Mouse (Mus musculus): ENCODE data around the gene Foxp1.

The Foxp1 gene

GRCm38 (mm10) chr6:99026040-99026439 lies 496.5 kb downstream of the Foxp1 start:
- no peak for DNase-seq (ENCODE audit: low spot score in 2 of 2)

GRCm38 (mm10) chr6:99024588-99024987 lies 497.9 kb downstream of the Foxp1 start:
- no peak for DNase-seq (ENCODE audit: low spot score in 2 of 2)

DNA sequence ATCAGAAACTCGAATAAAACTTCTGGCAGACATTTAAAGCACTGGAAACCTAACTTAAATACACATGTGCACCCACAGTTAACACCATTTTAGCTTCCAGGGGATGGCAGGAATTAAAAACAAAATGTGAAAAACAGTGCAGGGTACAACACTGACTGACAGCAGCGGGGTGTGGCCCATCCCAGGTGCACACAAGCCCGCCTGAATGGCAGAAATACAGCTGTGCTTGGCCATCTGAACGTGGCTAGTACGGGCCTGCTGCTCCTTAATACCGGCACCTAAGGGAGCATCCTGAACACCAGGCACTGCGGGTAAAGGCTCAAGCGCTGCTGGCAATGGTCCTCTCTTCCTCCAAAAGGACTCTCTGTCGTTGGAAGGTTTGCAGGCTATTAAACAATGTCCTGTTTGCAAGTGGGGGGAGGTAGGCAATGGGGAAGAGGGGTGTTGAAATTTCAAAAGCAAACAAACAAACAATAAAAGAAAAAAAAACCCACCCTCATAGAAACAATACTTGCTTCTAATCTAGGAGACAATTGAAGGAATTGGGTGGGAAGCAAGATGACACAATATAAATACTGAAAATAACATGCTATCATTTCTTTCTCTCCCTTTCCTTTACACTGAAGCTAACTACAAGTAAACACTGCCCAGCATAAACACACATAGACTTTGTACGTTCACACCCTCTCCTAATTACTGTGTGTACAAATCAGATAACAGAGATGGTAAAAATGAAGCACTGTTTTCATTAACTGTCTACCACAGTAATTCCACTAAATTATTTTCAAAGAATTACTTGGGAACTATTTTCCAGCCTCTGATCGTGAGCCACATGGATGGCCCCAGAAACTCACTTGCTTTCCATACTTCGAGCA lies 501.7 kb downstream of the Foxp1 start:
- no peak for DNase-seq (ENCODE audit: low spot score in 2 of 2)

- no peak for DNase-seq (ENCODE audit: low spot score in 2 of 2)
Observed at GRCm38 (mm10) chr6:99019716-99020115, 502.8 kb downstream of the Foxp1 start.

DNA sequence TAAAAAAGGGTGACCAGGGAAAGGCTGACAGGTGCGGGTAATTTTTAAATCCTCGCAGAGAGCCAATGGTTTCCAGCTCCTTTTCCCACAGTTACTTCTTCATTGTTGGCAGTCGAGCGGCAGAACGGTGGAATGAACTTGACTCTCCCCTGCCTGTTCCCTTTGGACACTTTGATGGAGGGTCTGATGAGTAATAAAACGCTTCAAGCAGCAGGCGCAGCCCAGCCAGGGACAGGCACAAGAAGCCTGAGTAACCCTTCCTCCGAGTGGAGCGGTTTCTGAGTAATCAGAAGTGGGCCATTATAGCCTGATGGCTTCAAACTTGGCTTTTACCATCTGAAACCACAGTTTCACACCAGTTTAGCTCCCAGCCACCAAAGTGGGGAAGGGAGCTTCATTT lies 503.3 kb downstream of the Foxp1 start:
- DNase-seq (ENCODE audit: low spot score in 2 of 2): no peak

DNA sequence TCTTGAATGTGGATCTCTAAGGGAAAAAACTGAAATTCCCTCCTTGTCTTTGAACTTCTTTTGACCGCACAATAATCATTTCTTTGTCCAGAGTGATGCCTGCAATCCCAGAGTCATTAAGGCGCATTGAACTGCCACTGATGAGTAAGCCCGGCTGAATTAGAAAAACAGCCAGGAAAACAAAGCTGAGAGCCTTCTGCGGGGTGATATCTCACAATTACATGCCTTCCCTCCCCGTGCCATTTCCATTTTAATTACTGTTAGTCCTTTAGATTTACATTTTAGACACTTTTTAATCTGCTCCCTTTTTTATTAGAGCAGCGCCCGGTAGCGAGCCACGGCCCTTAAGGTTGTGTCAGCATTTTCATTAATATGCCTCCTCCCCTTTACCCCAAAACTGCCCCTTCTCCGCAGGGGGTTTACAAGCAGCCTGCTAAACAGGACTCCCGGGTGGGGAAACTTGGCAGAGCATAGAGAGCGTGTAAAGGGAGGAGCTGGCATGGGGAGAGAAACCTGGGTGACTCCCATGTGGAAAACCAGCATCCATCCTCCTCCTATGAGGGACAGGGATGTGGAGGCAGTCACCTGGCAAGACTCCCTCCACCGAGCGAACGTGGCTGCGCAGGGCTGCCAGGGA lies 508.5 kb downstream of the Foxp1 start:
- no peak for DNase-seq (ENCODE audit: low spot score in 2 of 2)

- DNase-seq (ENCODE audit: low spot score in 2 of 2): no peak
Observed at GRCm38 (mm10) chr6:99013119-99013865, 509.2 kb downstream of the Foxp1 start.

DNA sequence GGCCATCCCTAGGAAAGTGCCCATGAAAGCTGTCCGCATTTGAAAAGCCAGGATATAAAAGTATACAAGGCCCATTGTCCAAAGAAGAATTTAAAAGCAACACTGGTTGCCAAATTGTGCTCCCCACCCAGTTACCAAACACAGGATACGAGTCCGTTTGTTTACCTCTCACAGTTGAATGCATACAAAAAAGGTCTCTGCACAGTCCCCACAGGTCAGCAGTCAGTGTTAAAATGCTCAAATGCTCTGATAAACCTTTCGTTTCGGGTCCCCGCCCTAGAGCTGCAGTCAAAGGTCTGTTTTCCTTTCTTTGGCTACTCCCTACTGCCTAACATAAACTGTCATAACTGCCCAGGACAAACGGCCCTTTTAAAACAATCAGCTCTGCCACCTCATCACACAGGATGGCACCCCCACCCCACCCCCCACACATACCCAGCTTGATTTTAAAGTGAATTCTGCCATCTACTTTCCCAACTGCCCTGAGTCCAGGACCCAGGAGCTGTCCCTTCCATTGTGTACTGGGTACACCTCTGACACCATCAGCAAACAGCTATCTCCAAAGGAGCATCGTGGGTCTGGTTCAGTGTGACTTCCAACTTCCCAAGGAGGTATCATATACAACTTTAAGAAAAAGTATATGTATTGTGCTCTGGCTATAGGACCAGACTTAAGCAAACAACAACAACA lies 510.5 kb downstream of the Foxp1 start:
- DNase-seq (ENCODE audit: low spot score in 2 of 2): no peak

- DNase-seq (ENCODE audit: low spot score in 2 of 2): no peak
Observed at GRCm38 (mm10) chr6:99009771-99010170, 512.8 kb downstream of the Foxp1 start.

- DNase-seq (ENCODE audit: low spot score in 2 of 2): no peak
Observed at GRCm38 (mm10) chr6:99008565-99008964, 514.0 kb downstream of the Foxp1 start.

GRCm38 (mm10) chr6:99007542-99007941 lies 515.0 kb downstream of the Foxp1 start:
- no peak for DNase-seq (ENCODE audit: low spot score in 2 of 2)

GRCm38 (mm10) chr6:99004255-99004997 lies 518.1 kb downstream of the Foxp1 start:
- no peak for DNase-seq (ENCODE audit: low spot score in 2 of 2)

DNA sequence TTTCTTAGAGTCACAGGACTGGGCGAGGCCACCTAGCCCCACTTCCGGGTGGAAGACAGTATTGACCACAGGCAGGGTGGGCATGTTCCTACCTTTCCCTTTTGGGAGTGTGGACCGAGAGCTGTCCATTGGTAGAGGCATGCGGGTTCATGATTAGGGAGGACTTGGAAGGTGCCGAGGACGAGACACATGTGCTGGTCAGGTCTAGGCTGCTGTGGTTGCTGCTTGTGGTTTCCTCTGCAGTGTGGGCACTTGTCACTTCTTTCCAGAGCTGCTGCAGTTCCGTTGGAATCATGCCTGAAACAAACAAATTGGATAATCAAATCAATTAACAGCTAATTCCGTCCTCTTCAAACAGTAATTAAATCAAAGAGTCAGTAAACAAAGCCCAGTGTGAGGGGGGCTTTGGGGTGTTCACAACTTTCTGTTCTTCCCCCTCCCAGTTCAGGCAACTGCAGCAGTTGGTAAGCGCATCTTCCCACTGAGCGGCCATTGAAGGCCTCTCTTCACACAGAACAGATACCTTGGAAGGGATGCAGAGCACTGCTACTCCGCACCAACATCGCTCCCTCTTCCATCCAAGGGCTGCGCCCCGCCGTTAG lies 519.3 kb downstream of the Foxp1 start:
- DNase-seq (ENCODE audit: low spot score in 2 of 2): no peak

- DNase-seq (ENCODE audit: low spot score in 2 of 2): no peak
Observed at GRCm38 (mm10) chr6:99001637-99002036, 520.9 kb downstream of the Foxp1 start.

DNA sequence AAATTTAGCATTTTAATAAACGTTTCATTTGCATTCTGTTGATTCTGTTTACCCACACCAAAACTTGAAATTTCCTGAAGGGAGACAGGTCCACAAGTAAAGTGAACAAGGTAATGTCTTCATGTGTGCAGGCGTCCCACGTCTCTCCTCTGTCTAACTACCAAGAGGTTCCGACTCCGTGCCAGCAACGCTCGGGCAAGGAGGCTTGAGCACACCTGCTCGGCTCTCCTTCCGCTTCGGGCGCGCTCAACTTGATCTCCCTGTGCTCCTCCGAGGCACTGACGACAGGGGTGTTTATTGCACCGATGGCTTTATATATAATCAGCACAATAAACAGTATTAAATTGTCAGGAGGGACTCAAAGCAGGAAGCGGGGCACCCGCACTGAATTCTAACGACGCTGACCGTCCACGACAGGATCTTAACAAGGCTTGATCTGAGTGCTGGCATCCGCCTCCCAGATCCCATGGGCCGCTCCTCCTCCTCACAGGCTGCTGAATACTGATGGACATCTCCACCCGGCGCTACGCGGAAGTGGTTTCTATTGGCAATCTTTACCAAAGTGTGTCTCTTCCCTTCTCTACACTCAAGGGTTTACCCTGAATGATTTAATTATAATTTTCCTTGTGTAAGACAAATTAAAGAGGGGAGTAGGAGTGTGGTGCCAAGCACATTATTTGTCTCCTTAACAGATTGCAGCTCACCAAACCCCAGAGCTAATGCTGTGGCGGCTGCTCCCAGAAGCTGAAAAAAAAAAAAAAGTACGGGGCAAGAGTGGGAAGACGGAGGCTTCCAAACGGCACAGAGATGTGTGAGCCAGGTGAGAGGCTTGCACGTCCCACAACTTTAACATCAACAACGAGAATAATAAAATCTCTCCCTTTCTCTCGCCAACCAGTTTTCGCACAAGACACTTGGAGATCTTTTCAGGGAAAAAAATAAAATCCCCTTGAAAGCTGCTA lies 523.3 kb downstream of the Foxp1 start:
- no peak for DNase-seq (ENCODE audit: low spot score in 2 of 2)

DNA sequence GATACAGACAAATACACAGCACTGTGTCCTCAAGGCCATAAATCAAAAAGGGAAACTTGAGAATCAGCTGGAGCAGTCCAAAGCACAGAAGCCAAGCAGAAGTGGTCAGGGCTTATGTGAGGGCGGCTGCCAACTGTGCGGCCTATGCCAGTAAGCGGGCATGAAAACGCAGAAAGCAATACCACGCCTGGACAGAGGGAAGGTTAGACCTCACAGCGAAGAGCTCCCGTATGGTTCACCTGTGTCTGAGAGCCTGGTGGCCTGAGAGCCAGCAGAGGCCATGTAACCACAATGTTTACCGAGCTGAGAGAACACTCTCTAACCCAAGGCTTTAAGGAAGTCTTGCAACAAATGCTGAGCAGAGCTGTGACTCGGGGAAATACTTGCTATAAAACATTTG lies 524.8 kb downstream of the Foxp1 start:
- peak in 1 of 2 experiments; percentile 25 for DNase-seq (ENCODE audit: low spot score in 2 of 2)

- no peak for DNase-seq (ENCODE audit: low spot score in 2 of 2)
Observed at GRCm38 (mm10) chr6:98996822-98997221, 525.7 kb downstream of the Foxp1 start.

DNA sequence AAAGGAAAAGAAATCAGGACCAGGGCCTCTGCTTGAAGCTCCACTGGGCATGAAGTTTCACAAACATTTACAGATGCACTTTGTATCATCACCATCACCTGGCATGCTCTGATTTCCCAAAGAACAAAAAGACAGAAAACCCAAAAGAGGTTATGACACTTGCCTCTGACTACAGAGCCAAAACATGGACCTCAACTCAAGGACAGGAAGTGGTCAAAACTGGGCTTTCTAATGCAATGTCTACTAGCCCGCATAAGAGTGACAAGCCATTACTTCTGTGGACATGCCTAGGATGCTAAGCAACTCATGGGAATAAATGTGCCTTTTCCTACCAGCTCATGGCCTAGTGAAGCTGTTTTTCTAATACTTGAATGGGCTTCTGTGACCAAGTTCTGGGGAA lies 526.2 kb downstream of the Foxp1 start:
- DNase-seq (ENCODE audit: low spot score in 2 of 2): no peak

- no peak for DNase-seq (ENCODE audit: low spot score in 2 of 2)
Observed at GRCm38 (mm10) chr6:98995681-98996080, 526.8 kb downstream of the Foxp1 start.

DNA sequence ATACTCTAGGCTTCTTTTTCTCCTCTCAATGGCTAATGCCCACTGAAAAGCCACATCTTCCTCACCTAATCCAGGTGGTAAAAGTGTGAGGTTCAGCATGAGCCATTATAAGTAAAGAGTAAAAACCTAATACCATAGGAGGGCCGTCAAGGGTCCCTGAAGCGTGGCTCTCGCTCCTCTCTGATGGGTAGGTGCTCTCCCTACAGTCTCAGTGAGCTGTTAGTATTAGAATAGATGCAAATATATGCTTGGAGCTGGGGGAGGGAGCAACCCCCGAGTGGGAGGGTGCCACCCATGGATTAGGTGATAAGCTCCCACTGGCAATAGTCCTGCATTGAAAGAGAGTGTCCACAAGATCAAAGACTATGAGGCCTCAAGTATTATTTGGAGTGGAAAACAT lies 527.6 kb downstream of the Foxp1 start:
- no peak for DNase-seq (ENCODE audit: low spot score in 2 of 2)

Measured in urinary bladder, postnatal 36 days (tissue).